Mouse (Mus musculus): ENCODE data around the gene Ttc25. TPM values are rescaled to one million over a fixed set of nuclear protein-coding genes. Genes with fewer than 3 reads are reported as not detected.
"Not testable (repeated sequence)": the region's sequence is repeated elsewhere in the genome, so short reads cannot be mapped to it uniquely, and the experiment has no call there.

Gene Ttc25
- polyA plus RNA-seq, 1 experiment, result 0.92 TPM

DNA sequence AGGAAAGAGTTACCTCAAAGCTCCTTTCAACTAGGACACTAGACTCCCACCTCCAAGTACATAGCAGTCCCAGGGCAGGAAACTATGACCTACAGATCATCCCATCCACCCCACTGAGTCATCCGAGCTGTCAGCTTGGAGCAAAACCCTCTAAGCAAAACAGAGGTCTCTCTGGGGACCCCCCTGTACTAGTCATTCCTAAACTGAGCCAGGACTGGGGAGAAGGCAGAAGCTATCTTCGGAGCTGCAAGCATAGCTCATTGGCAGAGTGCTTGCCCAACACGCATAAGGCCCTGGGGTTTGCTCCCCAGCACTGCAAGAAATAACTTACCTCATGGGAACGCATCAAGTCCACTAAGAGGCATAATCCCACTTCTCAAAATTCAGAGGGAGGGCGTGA is 21.0 kb upstream of the Ttc25 start:
- H3K27me3 ChIP-seq (ENCODE audit: control insufficient read depth, insufficient read depth, low read length), result no peaks in the 10 kb centered on the region
- no peak overlapping the region for H3K4me3 ChIP-seq (replicated peaks; ENCODE audit: insufficient read depth, low read depth, low read length)
- H3K27ac ChIP-seq (ENCODE audit: insufficient read depth, low read length), result no peak overlapping the region
- DNase-seq, result no peak
- WGBS, result 91% methylated on average over 5 of the region's 5 CpGs
- peaks cover 6% of the 10 kb centered on the region for H3K4me1 ChIP-seq (ENCODE audit: control insufficient read depth, insufficient read depth, low read length)
- TF ChIP-seq CTCF (IDR thresholded peaks at IDR 0.05; ENCODE audit: borderline replicate concordance, insufficient read depth, low read depth, low read length), result no peak
- no peak for TF ChIP-seq POLR2A (IDR thresholded peaks at IDR 0.05; ENCODE audit: borderline replicate concordance, insufficient read depth, low read length)

DNA sequence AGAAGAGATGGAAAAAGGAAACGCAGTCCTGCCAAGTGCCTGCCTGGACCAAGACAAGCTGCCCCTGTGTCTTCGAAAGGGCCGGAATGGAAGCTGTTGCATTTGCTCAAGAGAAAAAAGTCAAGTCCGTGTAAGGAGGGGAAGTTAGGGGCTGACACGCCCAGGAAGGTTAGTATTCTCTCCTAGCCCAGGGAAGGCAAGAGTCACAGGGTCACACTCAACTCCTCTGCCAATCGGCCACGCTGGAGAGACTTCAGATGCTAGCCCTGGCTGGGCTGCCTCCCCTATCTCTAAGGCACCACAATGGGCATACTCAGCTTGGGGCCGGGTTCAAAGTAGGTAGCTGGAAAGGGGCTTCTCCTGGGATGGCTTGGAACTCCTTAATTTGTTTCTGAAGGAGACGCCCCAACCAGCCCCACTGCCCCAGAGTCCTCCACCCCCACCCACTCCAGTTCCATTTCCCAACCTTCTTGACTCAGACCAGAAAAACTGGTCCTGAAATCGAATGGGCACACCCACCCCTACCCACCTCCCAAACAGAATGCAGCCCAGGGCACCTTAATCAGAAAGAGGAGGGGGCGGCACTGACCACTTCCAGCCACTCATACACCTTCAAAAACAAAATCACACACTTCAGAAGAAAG is 20.3 kb upstream of the Ttc25 start:
- H3K27me3 ChIP-seq (ENCODE audit: control insufficient read depth, insufficient read depth, low read length), result no peaks in the 10 kb centered on the region
- no peak for DNase-seq
- WGBS, result 83% methylated on average over 11 of the region's 11 CpGs
- no peaks in the 10 kb centered on the region; the same call in 1 of the 2 replicates for H3K4me1 ChIP-seq (ENCODE audit: control insufficient read depth, insufficient read depth, low read length)
- TF ChIP-seq POLR2A (IDR thresholded peaks at IDR 0.05; ENCODE audit: borderline replicate concordance, insufficient read depth, low read length) (no peak), CTCF (IDR thresholded peaks at IDR 0.05; ENCODE audit: borderline replicate concordance, insufficient read depth, low read depth, low read length) (no peak)
- H3K4me3 ChIP-seq (replicated peaks; ENCODE audit: insufficient read depth, low read depth, low read length), result no peak overlapping the region
- no peak overlapping the region for H3K27ac ChIP-seq (ENCODE audit: insufficient read depth, low read length)

DNA sequence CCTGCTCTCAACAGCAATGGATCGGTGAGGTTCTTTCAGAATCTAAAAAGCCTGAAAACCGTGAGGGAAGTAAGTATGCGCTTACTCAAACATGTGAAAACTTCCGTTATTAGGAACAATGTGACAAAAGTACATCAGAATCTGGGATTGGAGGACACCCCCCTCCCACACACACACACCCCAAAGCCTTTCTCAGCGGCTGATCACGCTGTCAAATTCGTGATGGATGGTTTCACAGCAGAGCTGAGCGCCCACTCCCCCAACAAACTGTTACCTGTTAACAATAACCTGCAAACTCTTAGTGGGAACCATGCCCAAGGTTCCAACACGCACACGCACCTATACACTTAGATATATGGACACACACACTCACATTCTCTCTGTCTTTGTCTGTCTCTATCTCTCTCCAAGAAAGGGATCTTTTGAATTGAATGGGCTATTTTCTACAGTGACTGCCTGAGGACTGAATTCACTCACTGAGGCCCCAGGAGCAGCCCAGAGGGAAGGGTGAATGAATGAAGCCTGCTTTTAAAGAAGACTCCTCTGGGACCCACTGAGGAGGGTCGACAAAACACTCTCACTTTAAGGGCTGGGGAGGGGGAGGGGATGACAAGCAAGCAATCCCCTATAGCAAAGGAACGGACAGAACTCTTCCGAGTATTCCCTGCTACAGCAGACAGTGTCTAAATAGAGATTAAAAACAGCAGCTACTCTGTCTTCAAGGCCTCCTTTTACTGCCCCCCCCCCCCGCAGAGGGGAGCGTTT is 19.2 kb upstream of the Ttc25 start:
- Histone ChIP-seq H3K4me3 (replicated peaks; ENCODE audit: insufficient read depth, low read depth, low read length) (peak overlapping the region; percentile 81), H3K27me3 (ENCODE audit: control insufficient read depth, insufficient read depth, low read length) (no peaks in the 10 kb centered on the region), H3K27ac (ENCODE audit: insufficient read depth, low read length) (no peak overlapping the region), H3K4me1 (ENCODE audit: control insufficient read depth, insufficient read depth, low read length) (no peaks in the 10 kb centered on the region)
- DNase-seq, result no peak
- 55% methylated on average over 15 of the region's 15 CpGs for WGBS
- TF ChIP-seq CTCF (IDR thresholded peaks at IDR 0.05; ENCODE audit: borderline replicate concordance, insufficient read depth, low read depth, low read length), result no peak
- no peak for TF ChIP-seq POLR2A (IDR thresholded peaks at IDR 0.05; ENCODE audit: borderline replicate concordance, insufficient read depth, low read length)

DNA sequence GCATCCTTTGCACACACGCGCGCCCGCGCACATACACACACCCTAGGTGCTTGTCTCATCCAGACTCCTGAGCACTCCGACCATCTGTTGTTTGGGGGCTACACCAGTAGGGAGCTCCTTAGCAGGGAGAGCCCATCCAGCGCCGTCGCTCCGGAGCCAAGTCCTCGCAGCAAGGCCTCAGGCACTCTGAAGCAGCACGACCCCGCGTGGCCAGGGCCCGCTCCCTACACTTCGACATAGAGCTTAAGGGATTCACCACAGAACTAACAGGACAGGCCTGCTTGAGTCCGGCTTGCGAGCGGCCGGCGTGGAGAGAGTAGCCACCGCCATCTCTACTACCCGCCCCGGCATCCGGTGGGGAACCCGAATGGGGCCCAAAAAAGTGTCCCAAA is 18.3 kb upstream of the Ttc25 start:
- WGBS, result under 1% methylated on average over 26 of the region's 26 CpGs
- DNase-seq, result peak; percentile 73 to 77
- TF ChIP-seq POLR2A (IDR thresholded peaks at IDR 0.05; ENCODE audit: borderline replicate concordance, insufficient read depth, low read length) (no peak), CTCF (IDR thresholded peaks at IDR 0.05; ENCODE audit: borderline replicate concordance, insufficient read depth, low read depth, low read length) (0 out of 2 replicates have a peak, but pooled peaks have one; percentile 18)
- H3K27me3 ChIP-seq (ENCODE audit: control insufficient read depth, insufficient read depth, low read length), result no peaks in the 10 kb centered on the region
- H3K4me1 ChIP-seq (ENCODE audit: control insufficient read depth, insufficient read depth, low read length), result no peaks in the 10 kb centered on the region
- H3K27ac ChIP-seq (ENCODE audit: insufficient read depth, low read length), result 0 out of 2 replicates have a peak overlapping the region, but pooled peaks have one; percentile 13
- peak overlapping the region; percentile 81 for H3K4me3 ChIP-seq (replicated peaks; ENCODE audit: insufficient read depth, low read depth, low read length)

DNA sequence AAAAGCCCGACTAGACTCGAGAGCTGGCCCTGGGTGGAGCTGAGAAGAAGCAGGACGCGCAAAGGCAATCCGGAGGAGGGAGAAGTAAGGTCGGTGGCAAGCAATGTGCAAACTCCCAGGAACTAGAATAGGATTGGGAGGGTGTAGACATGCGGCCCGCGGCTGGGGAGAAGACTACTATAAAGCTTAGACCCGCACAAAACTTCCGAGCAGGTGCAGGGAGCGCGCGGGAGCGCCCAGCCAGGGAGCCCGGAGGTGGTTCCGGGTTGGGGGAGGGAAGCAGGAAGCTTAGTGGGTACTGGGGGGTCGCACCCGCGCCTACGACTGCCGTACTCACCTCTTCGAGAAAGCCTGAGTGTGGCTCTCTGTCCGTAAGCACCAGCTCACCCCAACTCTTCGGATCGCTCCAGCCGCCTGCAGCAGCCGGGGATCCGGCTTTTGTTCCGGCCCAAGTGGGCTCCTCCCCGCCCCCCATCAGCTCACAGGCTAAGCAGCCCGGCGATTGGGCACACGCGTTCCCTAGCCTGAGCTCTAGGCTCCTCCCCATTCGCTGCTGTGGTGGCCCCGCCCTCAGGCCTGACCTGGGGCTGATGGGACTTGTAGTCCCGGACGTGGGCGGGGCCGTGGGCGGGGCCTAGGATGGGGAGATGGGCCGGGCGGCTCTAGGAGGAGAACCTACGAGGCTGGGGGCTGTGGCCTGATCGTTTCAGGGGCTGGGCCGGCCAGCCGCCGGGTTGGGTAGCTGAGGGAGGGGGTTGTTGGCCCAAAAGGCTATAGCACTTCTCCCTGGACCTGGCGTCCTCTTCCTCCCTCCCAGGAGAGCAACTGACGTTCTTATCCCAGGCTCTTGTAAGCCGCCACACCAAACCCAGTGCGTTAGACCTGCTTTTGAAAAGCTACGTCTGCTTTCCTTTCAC is 17.7 kb upstream of the Ttc25 start, which contains the start of gene Acly:
Gene Acly, minus strand, starts transcription at position 543 of the 917 bp plus-strand sequence.
- no peak for TF ChIP-seq CTCF (IDR thresholded peaks at IDR 0.05; ENCODE audit: borderline replicate concordance, insufficient read depth, low read depth, low read length)
- peak; percentile 73; the same call in 1 of the 2 replicates for TF ChIP-seq POLR2A (IDR thresholded peaks at IDR 0.05; ENCODE audit: borderline replicate concordance, insufficient read depth, low read length)
- Histone ChIP-seq H3K27ac (ENCODE audit: insufficient read depth, low read length) (0 out of 2 replicates have a peak within 1 kb of the TSS, but pooled peaks have one; percentile 13), H3K4me3 (replicated peaks; ENCODE audit: insufficient read depth, low read depth, low read length) (peak within 1 kb of the TSS; percentile 81), H3K4me1 (ENCODE audit: control insufficient read depth, insufficient read depth, low read length) (no peaks in the 10 kb centered on the region), H3K27me3 (ENCODE audit: control insufficient read depth, insufficient read depth, low read length) (no peaks in the 10 kb centered on the region)
- under 1% methylated on average over 54 of the region's 54 CpGs for WGBS
- DNase-seq, result peak; percentile 97 to 99

DNA sequence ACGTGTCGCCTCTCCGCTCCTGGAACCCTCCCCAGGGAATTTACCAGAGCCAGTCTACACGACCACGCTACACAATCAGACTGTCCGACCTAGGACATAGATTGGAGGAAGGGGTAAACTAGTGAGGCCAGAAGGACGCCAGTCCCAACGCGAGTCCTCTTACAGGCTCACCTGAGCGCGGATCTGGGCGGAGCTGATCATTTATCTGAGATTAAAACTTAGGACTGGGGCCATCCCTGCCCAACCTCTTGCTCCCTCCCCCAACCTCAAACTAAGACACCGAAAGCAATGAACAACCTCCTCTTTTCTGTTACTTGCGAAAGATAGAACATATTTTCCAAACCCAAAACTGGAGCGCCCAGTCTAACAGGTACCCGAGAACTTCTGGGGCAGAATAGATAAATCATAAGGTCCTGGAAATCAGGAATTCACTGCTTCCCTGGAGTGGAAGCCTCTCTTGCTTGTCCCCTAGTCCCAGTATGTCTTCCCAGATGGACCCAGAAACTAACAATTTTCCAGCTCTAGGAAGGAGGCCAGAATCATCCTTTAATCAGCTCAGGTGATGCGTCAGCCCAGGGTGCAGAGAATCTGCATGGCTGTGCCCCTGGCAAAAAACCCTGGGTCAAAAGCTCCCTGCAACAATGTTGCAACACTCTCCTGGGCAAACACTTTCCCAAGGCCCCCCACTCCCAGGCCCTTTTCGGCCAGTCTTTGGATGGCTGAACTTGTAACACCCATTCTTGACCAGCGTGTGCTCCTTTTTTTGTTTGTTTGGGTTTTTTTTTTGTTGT is 16.8 kb upstream of the Ttc25 start:
- Histone ChIP-seq H3K27ac (ENCODE audit: insufficient read depth, low read length) (no peak overlapping the region), H3K27me3 (ENCODE audit: control insufficient read depth, insufficient read depth, low read length) (no peaks in the 10 kb centered on the region), H3K4me3 (replicated peaks; ENCODE audit: insufficient read depth, low read depth, low read length) (peak overlapping the region; percentile 57), H3K4me1 (ENCODE audit: control insufficient read depth, insufficient read depth, low read length) (no peaks in the 10 kb centered on the region)
- TF ChIP-seq CTCF (IDR thresholded peaks at IDR 0.05; ENCODE audit: borderline replicate concordance, insufficient read depth, low read depth, low read length), result no peak
- no peak for TF ChIP-seq POLR2A (IDR thresholded peaks at IDR 0.05; ENCODE audit: borderline replicate concordance, insufficient read depth, low read length)
- DNase-seq, result no peak
- 34% methylated on average over 19 of the region's 19 CpGs for WGBS

DNA sequence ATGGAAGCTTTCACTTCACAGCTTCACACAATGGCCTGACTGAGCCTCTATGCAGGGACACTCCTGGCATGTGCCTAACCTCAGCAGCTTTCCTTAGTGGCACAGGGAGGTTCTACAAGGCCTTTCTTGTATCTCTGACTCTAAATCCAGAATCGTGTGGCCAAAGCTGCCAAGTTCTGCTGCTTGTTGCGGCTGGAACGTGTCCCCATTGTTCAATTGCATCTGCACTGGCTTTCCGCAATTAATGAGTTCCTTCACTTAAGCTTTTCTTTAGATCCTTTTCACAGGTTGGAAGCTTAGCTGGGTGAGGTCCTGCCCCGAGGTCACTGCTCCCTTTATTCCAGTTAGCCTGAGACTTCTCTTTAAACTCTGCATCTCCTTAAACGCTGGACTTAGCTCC is 11.5 kb upstream of the Ttc25 start:
- Histone ChIP-seq H3K27ac (ENCODE audit: insufficient read depth, low read length) (no peak overlapping the region), H3K27me3 (ENCODE audit: control insufficient read depth, insufficient read depth, low read length) (no peaks in the 10 kb centered on the region), H3K4me3 (replicated peaks; ENCODE audit: insufficient read depth, low read depth, low read length) (no peak overlapping the region), H3K4me1 (ENCODE audit: control insufficient read depth, insufficient read depth, low read length) (no peaks in the 10 kb centered on the region)
- DNase-seq, result no peak
- no peak for TF ChIP-seq POLR2A (IDR thresholded peaks at IDR 0.05; ENCODE audit: borderline replicate concordance, insufficient read depth, low read length)
- WGBS, result 75% methylated on average over 6 of the region's 6 CpGs

DNA sequence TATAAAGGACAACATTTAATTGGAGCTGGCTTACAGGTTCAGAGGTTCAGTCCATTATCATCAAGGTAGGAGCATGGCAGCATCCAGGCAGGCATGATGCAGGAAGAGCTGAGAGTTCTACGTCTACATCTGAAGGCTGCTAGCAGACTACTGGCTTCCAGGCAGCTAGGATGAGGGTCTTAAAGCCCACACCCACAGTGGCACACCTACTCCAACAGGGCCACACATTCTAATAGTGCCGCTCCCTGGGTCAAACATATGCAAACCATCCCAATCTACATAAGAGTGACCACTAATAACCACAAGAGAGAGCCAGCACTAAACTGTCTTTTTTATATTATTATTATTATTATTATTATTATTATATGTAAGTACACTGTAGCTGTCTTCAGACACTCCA is 11.0 kb upstream of the Ttc25 start:
- H3K4me1 ChIP-seq (ENCODE audit: control insufficient read depth, insufficient read depth, low read length); H3K27me3 ChIP-seq (ENCODE audit: control insufficient read depth, insufficient read depth, low read length); DNase-seq; H3K4me3 ChIP-seq (replicated peaks; ENCODE audit: insufficient read depth, low read depth, low read length); H3K27ac ChIP-seq (ENCODE audit: insufficient read depth, low read length): not testable (repeated sequence)
- 93% methylated on average over 2 of the region's 2 CpGs for WGBS

DNA sequence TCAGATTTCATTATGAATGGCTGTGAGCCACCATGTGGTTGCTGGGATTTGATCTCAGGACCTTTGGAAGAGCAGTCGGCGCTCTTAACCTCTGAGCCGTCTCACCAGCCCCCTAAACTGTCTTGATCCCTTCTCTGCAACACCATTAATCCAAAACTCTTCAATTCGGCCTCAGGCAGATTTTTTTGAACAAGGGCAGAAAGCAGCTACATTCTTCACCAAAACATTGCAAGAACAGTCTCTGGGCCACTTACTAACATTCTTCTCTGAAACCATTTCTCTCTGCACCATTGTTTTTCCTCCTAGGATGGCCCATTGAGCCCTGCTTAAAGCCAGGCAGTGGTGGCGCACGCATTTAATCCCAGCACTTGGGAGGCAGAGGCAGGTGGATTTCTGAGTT is 10.6 kb upstream of the Ttc25 start:
- not testable (repeated sequence) for H3K27me3 ChIP-seq (ENCODE audit: control insufficient read depth, insufficient read depth, low read length); DNase-seq; H3K27ac ChIP-seq (ENCODE audit: insufficient read depth, low read length); H3K4me1 ChIP-seq (ENCODE audit: control insufficient read depth, insufficient read depth, low read length); H3K4me3 ChIP-seq (replicated peaks; ENCODE audit: insufficient read depth, low read depth, low read length)
- WGBS, result 87% methylated on average over 6 of the region's 6 CpGs
